Mouse (Mus musculus): ENCODE data around the gene Mthfd1l.
"Not testable (repeated sequence)": the region's sequence is repeated elsewhere in the genome, so short reads cannot be mapped to it uniquely, and the experiment has no call there.

Mthfd1l gene

GRCm38 (mm10) chr10:4071069-4071844, 98.3 kb downstream of the Mthfd1l start:
- H3K9me3 ChIP-seq (ENCODE audit: low read length) = no peaks in the 10 kb centered on the region
- H3K4me3 ChIP-seq (replicated peaks; ENCODE audit: low read length) = no peak overlapping the region
- peaks cover 13% of the 10 kb centered on the region for H3K4me1 ChIP-seq (replicated peaks; ENCODE audit: low read depth, low read length)
- TF ChIP-seq CTCF (conservative IDR thresholded peaks at IDR 0.05; ENCODE audit: low read length) (no peak), POU5F1 (IDR thresholded peaks at IDR 0.05; ENCODE audit: borderline replicate concordance, low read length) (no peak), NANOG (IDR thresholded peaks at IDR 0.05; ENCODE audit: borderline replicate concordance, low read length) (no peak)
- H3K36me3 ChIP-seq (ENCODE audit: insufficient read depth, low read length) = peaks cover 55% of the 10 kb centered on the region
- H3K27me3 ChIP-seq (ENCODE audit: insufficient read depth, low read length) = no peaks in the 10 kb centered on the region

DNA sequence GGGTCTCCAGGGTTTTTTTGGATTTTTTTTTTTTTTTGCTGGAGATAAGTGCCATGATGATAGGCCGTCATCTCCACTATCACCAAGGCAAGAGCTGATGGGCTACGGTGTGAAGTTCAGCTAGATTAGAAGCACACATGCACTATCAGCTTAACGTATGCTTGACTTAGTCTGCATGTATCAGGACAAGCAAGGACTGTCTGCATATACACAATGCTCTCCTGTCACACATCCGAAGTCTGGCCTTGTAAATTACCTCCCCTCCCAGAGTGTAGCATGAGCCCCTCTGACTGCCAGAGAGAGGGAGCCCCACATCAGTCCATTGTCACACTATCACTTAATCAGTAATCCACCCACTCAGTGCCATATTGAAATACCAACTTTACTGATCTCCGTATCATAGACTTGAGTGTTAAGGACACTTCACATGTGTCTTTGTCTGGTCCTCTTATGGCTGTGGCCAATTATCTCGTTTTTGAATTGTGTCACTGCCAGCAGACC, 99.0 kb downstream of the Mthfd1l start:
- Histone ChIP-seq H3K4me3 (replicated peaks; ENCODE audit: low read length) (no peak overlapping the region), H3K27me3 (ENCODE audit: insufficient read depth, low read length) (no peaks in the 10 kb centered on the region), H3K9me3 (ENCODE audit: low read length) (no peaks in the 10 kb centered on the region), H3K4me1 (replicated peaks; ENCODE audit: low read depth, low read length) (peaks cover 13% of the 10 kb centered on the region), H3K36me3 (ENCODE audit: insufficient read depth, low read length) (peaks cover 54% of the 10 kb centered on the region)
- no peak for TF ChIP-seq CTCF (conservative IDR thresholded peaks at IDR 0.05; ENCODE audit: low read length)
- no peak for TF ChIP-seq POU5F1 (IDR thresholded peaks at IDR 0.05; ENCODE audit: borderline replicate concordance, low read length)
- no peak for TF ChIP-seq NANOG (IDR thresholded peaks at IDR 0.05; ENCODE audit: borderline replicate concordance, low read length)

DNA sequence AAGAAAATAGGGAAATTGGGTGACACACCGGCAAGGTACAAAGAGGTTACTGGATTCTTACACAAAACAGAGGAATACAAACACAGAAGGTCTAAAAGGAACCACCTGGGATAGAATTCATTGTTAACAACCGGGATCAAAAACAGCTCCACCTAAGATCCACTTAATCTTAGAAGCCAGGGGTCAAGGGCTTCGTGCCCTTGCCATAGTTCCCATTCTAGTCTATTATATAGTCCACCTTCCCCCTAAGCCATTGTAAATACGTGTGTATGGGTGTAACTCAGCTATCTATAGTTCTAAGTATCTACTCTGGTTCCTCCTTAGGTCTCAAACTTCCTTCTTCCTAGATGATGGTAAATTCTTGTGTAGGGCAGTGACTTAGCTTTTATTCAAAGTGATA, 99.6 kb downstream of the Mthfd1l start:
- H3K4me3 ChIP-seq (replicated peaks; ENCODE audit: low read length); H3K27me3 ChIP-seq (ENCODE audit: insufficient read depth, low read length); H3K9me3 ChIP-seq (ENCODE audit: low read length): not testable (repeated sequence)
- H3K36me3 ChIP-seq (ENCODE audit: insufficient read depth, low read length) = peaks cover 48% of the 10 kb centered on the region
- peaks cover 13% of the 10 kb centered on the region for H3K4me1 ChIP-seq (replicated peaks; ENCODE audit: low read depth, low read length)

DNA sequence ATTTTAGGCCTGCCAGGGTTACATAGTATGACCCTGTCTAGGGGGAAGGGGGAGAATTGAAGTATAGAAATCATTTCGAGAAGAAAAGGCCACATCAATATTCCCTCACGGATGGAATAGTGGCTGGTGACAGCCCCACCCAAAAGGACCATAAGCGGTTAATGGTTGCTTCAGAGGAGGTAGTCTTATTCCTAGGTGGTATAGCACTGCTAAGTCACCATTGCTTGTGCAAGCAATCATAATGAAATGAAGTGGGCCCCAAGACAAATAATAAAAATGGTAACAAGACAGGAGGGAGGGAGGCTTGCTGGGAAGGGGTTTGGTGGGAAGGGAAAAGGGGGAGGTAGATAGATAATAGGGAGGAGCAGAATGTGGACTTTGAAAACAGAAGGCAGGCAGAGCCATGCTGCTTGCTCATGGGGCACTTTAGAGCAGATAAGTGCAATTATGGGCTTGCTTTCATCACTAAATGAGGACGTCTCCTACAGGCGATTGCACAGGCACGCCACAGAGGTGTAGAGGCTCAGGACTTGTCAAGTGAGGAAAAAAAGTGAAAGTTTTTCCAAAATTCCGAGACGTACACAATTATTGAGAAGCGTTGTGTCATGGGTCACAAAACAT, 105.4 kb downstream of the Mthfd1l start:
- Histone ChIP-seq H3K4me3 (replicated peaks; ENCODE audit: low read length) (no peak overlapping the region), H3K27me3 (ENCODE audit: insufficient read depth, low read length) (no peaks in the 10 kb centered on the region), H3K4me1 (replicated peaks; ENCODE audit: low read depth, low read length) (peaks cover 19% of the 10 kb centered on the region), H3K36me3 (ENCODE audit: insufficient read depth, low read length) (peaks cover 29% of the 10 kb centered on the region), H3K9me3 (ENCODE audit: low read length) (no peaks in the 10 kb centered on the region)
- no peak for TF ChIP-seq POU5F1 (IDR thresholded peaks at IDR 0.05; ENCODE audit: borderline replicate concordance, low read length)
- TF ChIP-seq NANOG (IDR thresholded peaks at IDR 0.05; ENCODE audit: borderline replicate concordance, low read length) = no peak
- TF ChIP-seq CTCF (conservative IDR thresholded peaks at IDR 0.05; ENCODE audit: low read length) = no peak

DNA sequence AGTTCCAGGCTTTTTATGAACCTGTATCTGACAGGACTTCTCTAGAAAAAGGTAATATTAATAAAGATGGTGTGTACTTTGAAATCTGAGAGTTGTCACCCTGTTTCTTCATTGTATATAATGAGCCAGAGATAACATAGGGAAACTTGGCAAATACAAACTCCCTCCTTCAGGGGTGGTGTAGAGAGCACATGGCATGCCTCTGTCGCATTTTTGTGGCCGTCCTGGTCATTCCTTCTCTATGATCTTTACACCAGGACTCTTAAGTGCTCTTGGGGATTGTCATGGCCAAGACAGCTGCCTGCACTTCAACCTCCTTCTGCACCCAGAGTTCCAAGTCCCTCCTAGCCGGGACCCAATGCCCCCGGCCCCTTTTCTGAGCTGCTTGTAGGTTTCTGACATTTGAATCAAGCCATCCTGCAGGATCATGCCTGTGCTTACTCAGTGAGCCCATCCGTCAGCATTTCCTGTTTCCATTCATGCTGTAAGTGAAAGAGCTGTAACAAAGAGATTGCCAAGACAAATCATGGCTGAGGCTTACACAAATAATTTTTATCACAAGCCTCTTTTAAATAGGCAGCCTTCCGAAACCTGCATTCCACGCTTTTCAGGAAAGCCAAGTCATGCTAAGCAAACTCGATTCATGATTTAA, 106.2 kb downstream of the Mthfd1l start:
- Histone ChIP-seq H3K4me1 (replicated peaks; ENCODE audit: low read depth, low read length) (peaks cover 18% of the 10 kb centered on the region), H3K36me3 (ENCODE audit: insufficient read depth, low read length) (peaks cover 34% of the 10 kb centered on the region)

GRCm38 (mm10) chr10:4079643-4080244, 106.8 kb downstream of the Mthfd1l start:
- H3K36me3 ChIP-seq (ENCODE audit: insufficient read depth, low read length) = peaks cover 41% of the 10 kb centered on the region
- no peak overlapping the region for H3K4me3 ChIP-seq (replicated peaks; ENCODE audit: low read length)
- H3K9me3 ChIP-seq (ENCODE audit: low read length) = no peaks in the 10 kb centered on the region
- H3K27me3 ChIP-seq (ENCODE audit: insufficient read depth, low read length) = no peaks in the 10 kb centered on the region
- peaks cover 18% of the 10 kb centered on the region for H3K4me1 ChIP-seq (replicated peaks; ENCODE audit: low read depth, low read length)
- no peak for TF ChIP-seq POU5F1 (IDR thresholded peaks at IDR 0.05; ENCODE audit: borderline replicate concordance, low read length)
- TF ChIP-seq NANOG (IDR thresholded peaks at IDR 0.05; ENCODE audit: borderline replicate concordance, low read length) = 0 out of 2 replicates have a peak, but pooled peaks have one; percentile 18

More for the DNA sequence above, 106.2 kb downstream of the Mthfd1l start:
- H3K4me3 ChIP-seq (replicated peaks; ENCODE audit: low read length) = no peak overlapping the region
- no peaks in the 10 kb centered on the region for H3K27me3 ChIP-seq (ENCODE audit: insufficient read depth, low read length)
- no peaks in the 10 kb centered on the region for H3K9me3 ChIP-seq (ENCODE audit: low read length)
- TF ChIP-seq CTCF (conservative IDR thresholded peaks at IDR 0.05; ENCODE audit: low read length) = no peak
- no peak for TF ChIP-seq NANOG (IDR thresholded peaks at IDR 0.05; ENCODE audit: borderline replicate concordance, low read length)
- no peak for TF ChIP-seq POU5F1 (IDR thresholded peaks at IDR 0.05; ENCODE audit: borderline replicate concordance, low read length)

- H3K36me3 ChIP-seq (ENCODE audit: insufficient read depth, low read length) = peaks cover 70% of the 10 kb centered on the region
- TF ChIP-seq NANOG (IDR thresholded peaks at IDR 0.05; ENCODE audit: borderline replicate concordance, low read length) = no peak
- TF ChIP-seq CTCF (conservative IDR thresholded peaks at IDR 0.05; ENCODE audit: low read length) = no peak
- TF ChIP-seq POU5F1 (IDR thresholded peaks at IDR 0.05; ENCODE audit: borderline replicate concordance, low read length) = no peak
Measured at GRCm38 (mm10) chr10:4083609-4084008, 110.7 kb downstream of the Mthfd1l start.

GRCm38 (mm10) chr10:4084907-4085306, 112.0 kb downstream of the Mthfd1l start:
- TF ChIP-seq NANOG (IDR thresholded peaks at IDR 0.05; ENCODE audit: borderline replicate concordance, low read length) = no peak
- no peak for TF ChIP-seq CTCF (conservative IDR thresholded peaks at IDR 0.05; ENCODE audit: low read length)
- TF ChIP-seq POU5F1 (IDR thresholded peaks at IDR 0.05; ENCODE audit: borderline replicate concordance, low read length) = no peak
- peaks cover 79% of the 10 kb centered on the region for H3K36me3 ChIP-seq (ENCODE audit: insufficient read depth, low read length)
- H3K27me3 ChIP-seq (ENCODE audit: insufficient read depth, low read length) = no peaks in the 10 kb centered on the region
- H3K4me3 ChIP-seq (replicated peaks; ENCODE audit: low read length) = no peak overlapping the region
- peaks cover 12% of the 10 kb centered on the region for H3K4me1 ChIP-seq (replicated peaks; ENCODE audit: low read depth, low read length)
- H3K9me3 ChIP-seq (ENCODE audit: low read length) = no peaks in the 10 kb centered on the region

More at GRCm38 (mm10) chr10:4083609-4084008, 110.7 kb downstream of the Mthfd1l start:
- no peaks in the 10 kb centered on the region for H3K9me3 ChIP-seq (ENCODE audit: low read length)
- no peaks in the 10 kb centered on the region for H3K27me3 ChIP-seq (ENCODE audit: insufficient read depth, low read length)
- H3K4me3 ChIP-seq (replicated peaks; ENCODE audit: low read length) = no peak overlapping the region
- H3K4me1 ChIP-seq (replicated peaks; ENCODE audit: low read depth, low read length) = peaks cover 18% of the 10 kb centered on the region
